Mouse (Mus musculus) thymus, adult 2 months (tissue): Measurements from ENCODE around the gene Akp3.

Experiments used
- CTCF ChIP-seq: fragments of 200-500 bp; IDR thresholded peaks from 2 replicates; pipeline ENCODE4 v1.5.1; 2012; ENCODE audit warnings: mild to moderate bottlenecking, control low read depth, low read length, moderate library complexity, borderline replicate concordance; ENCODE audit not compliant: control insufficient read depth, poor library complexity, insufficient read depth; ENCODE audit errors: extremely low read depth
- POLR2A ChIP-seq: fragments of 200-500 bp; IDR thresholded peaks from 2 replicates; pipeline ENCODE4 v1.6.1; 2012; ENCODE audit warnings: mild to moderate bottlenecking, low read length, control low read depth, moderate library complexity; ENCODE audit not compliant: control insufficient read depth, poor library complexity, insufficient read depth; ENCODE audit errors: extremely low read depth

DNA sequence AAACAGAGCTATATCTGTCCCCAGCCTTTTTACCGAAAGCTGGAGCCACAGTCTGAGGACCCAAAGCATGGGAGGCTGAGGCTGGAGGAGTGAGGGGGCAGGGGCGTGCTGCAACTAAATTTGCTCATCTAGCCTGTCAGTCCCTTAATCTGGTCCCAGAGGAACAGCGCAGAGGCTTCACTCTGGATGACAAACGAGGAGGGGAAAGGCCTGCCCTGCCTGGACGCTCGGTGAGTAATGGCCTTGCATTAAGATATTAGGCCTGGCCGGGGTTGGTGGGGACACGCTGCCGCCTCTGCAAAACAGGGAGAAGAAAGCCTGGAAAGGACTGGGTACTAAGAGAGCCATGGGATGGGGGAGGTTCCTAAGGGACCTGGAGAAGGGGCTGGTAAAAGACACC is 47.5 kb downstream of the Akp3 start:
- TF ChIP-seq CTCF (no peak), POLR2A (no peak)
